Mouse (Mus musculus): ENCODE results near the gene Ccdc84. TPM values are rescaled to one million over a fixed set of nuclear protein-coding genes. Genes with fewer than 3 reads are reported as not detected.

Gene Ccdc84
- total and polyA plus RNA-seq, 3 experiments, result 10.2 to 32.2 (median 23.7) TPM

DNA sequence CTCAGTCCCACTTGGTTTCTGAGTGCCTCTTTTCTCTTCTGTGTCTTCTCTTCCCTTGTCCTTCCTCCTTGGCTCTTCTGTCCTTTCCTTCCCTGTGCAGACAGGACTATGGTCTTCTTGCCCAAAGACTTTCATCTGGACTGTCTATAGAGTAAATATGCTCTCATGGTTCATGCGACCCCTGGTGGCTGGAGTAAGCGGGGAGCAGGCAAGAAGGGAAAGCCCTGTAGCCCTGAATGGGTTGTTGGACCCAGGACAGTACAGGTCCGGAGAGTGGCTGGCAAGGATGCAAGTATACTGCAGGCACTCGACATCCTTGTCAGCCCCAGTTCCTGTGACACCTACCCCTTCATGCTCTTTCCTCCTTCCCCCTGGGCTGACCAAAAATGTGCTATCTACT lies 26.9 kb downstream of the Ccdc84 start:
- ATAC-seq (ENCODE audit: extremely low read depth, insufficient number of reproducible peaks, low FRiP score, poor library complexity, severe bottlenecking) (no peak), DNase-seq (ENCODE audit: low spot score) (peak; percentile 29)
- H3K4me1 ChIP-seq (ENCODE audit: insufficient read depth, low read depth, low read length), result peaks cover 14% of the 10 kb centered on the region
- TF ChIP-seq GATA2 (IDR thresholded peaks at IDR 0.05; ENCODE audit: borderline replicate concordance, low read depth, low read length) (no peak), TAL1 (conservative IDR thresholded peaks at IDR 0.05; ENCODE audit: low read depth, low read length) (no peak), CTCF (IDR thresholded peaks at IDR 0.05; ENCODE audit: low read depth, low read length) (peak; percentile 79)
- H3K36me3 ChIP-seq (replicated peaks), result peaks cover 63% of the 10 kb centered on the region
- no peaks in the 10 kb centered on the region for H3K27me3 ChIP-seq (ENCODE audit: insufficient read depth, low read length)
- H3K4me3 ChIP-seq (ENCODE audit: low read depth, low read length), result no peak overlapping the region
- no peaks in the 10 kb centered on the region for H3K9me3 ChIP-seq (replicated peaks)

DNA sequence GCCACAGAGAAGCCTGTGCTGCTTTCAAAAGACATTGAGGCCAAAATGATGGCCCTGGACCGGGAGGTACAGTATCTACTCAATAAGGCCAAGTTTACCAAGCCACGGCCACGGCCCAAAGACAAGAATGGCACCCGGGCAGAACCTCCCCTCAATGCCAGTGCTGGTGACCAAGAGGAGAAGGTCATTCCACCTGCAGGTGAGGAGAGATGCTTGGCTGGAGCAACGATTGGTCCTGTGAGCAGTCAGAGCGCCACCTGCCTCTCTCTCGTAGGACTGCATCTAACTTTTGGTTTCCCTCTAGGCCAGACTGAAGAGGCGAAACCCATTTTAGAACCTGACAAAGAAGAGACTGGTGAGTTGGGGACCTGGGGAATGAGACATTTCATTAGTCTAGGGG lies 29.1 kb downstream of the Ccdc84 start:
- H3K9me3 ChIP-seq (replicated peaks), result no peaks in the 10 kb centered on the region
- H3K36me3 ChIP-seq (replicated peaks), result peaks cover 85% of the 10 kb centered on the region
- no peak overlapping the region for H3K4me3 ChIP-seq (ENCODE audit: low read depth, low read length)
- peaks cover 8% of the 10 kb centered on the region; the same call in 1 of the 2 replicates for H3K4me1 ChIP-seq (ENCODE audit: insufficient read depth, low read depth, low read length)
- ATAC-seq (ENCODE audit: extremely low read depth, insufficient number of reproducible peaks, low FRiP score, poor library complexity, severe bottlenecking) (no peak), DNase-seq (ENCODE audit: low spot score) (no peak)
- no peaks in the 10 kb centered on the region for H3K27me3 ChIP-seq (ENCODE audit: insufficient read depth, low read length)
- no peak for TF ChIP-seq GATA2 (IDR thresholded peaks at IDR 0.05; ENCODE audit: borderline replicate concordance, low read depth, low read length)
- peak; percentile 69 for TF ChIP-seq CTCF (IDR thresholded peaks at IDR 0.05; ENCODE audit: low read depth, low read length)

DNA sequence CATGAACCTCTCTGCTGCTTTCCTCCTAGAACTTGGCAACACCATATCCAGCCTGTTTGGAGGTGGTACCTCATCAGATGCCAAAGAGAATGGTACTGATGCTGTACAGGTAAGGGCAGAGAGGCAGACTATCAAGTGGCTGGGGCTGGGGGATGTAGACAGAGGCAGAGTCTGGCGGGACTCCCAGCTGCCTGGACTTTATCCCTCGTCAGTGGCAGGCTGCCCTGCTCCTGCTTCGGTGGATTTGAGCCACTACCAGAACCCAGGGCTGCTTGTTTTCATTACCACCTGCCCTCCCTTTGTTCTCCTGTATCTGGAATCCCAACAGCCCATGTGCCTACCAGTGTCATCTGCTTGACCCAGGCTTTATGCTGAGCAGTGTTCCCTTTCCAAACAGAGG lies 31.1 kb downstream of the Ccdc84 start:
- no peak for TF ChIP-seq POLR2AphosphoS5 (IDR thresholded peaks at IDR 0.05; ENCODE audit: insufficient replicate concordance, low read depth, low read length)
- TF ChIP-seq GATA1 (IDR thresholded peaks at IDR 0.05; ENCODE audit: borderline replicate concordance, low read length), result no peak
- TF ChIP-seq GATA2 (IDR thresholded peaks at IDR 0.05; ENCODE audit: borderline replicate concordance, low read depth, low read length), result no peak
- TF ChIP-seq CTCF (IDR thresholded peaks at IDR 0.05; ENCODE audit: low read depth, low read length), result no peak
- no peak for TF ChIP-seq TAL1 (conservative IDR thresholded peaks at IDR 0.05; ENCODE audit: low read depth, low read length)
- H3K27me3 ChIP-seq (ENCODE audit: insufficient read depth, low read length), result no peaks in the 10 kb centered on the region
- no peak overlapping the region for H3K4me3 ChIP-seq (ENCODE audit: low read depth, low read length)
- ATAC-seq (ENCODE audit: extremely low read depth, insufficient number of reproducible peaks, low FRiP score, poor library complexity, severe bottlenecking) (no peak), DNase-seq (ENCODE audit: low spot score) (no peak)
- peaks cover 11% of the 10 kb centered on the region; the same call in 1 of the 2 replicates for H3K4me1 ChIP-seq (ENCODE audit: insufficient read depth, low read depth, low read length)
- no peaks in the 10 kb centered on the region for H3K9me3 ChIP-seq (replicated peaks)
- peaks cover 98% of the 10 kb centered on the region for H3K36me3 ChIP-seq (replicated peaks)

DNA sequence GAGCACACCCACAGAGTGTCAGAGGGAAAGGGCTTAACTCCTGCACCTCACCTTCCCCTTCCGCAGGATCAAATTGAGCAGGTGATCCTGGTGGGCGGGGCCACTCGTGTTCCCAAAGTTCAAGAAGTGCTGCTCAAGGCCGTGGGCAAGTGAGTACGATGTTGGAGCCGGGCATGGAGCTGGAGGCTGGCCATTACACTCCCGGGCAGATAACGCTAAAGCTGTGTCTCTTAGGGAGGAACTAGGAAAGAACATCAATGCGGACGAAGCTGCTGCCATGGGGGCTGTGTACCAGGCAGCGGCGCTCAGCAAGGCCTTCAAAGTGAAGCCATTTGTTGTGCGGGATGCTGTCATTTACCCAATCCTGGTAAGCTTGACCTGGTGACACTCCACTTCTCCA lies 33.8 kb downstream of the Ccdc84 start:
- no peak overlapping the region for H3K4me3 ChIP-seq (ENCODE audit: low read depth, low read length)
- no peak for DNase-seq (ENCODE audit: low spot score)

DNA sequence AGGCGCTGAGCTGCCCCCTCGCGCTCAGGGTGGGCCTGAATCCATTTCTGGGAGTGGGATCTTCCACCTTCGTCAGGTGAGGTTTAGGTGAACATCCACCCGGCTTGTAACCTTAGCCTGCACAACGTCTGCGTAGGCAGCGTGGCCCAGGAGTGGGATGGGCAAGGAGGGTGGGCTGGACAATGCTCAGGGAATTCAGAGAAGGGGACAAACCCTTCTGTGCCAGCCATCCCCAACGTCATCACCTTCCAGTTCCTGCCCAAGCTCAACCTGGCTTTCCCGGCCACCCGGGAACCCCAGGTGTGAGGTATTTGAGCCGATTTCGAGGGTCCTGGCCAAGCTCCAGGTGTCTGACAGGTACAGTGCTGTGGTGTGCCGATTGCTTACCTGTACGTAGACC lies 38.5 kb downstream of the Ccdc84 start:
- ATAC-seq (ENCODE audit: extremely low read depth, insufficient number of reproducible peaks, low FRiP score, poor library complexity, severe bottlenecking), result no peak
- no peak for DNase-seq (ENCODE audit: low spot score)
- Histone ChIP-seq H3K4me1 (ENCODE audit: insufficient read depth, low read depth, low read length) (peaks cover 35% of the 10 kb centered on the region), H3K27me3 (ENCODE audit: insufficient read depth, low read length) (no peaks in the 10 kb centered on the region), H3K4me3 (ENCODE audit: low read depth, low read length) (peak overlapping the region; percentile 82), H3K9me3 (replicated peaks) (no peaks in the 10 kb centered on the region), H3K36me3 (replicated peaks) (peaks cover 58% of the 10 kb centered on the region)
- TF ChIP-seq CTCF (IDR thresholded peaks at IDR 0.05; ENCODE audit: low read depth, low read length) (no peak), GATA2 (IDR thresholded peaks at IDR 0.05; ENCODE audit: borderline replicate concordance, low read depth, low read length) (no peak), POLR2AphosphoS5 (IDR thresholded peaks at IDR 0.05; ENCODE audit: insufficient replicate concordance, low read depth, low read length) (no peak), TAL1 (conservative IDR thresholded peaks at IDR 0.05; ENCODE audit: low read depth, low read length) (no peak)

More for the DNA sequence above, 33.8 kb downstream of the Ccdc84 start:
- TF ChIP-seq POLR2AphosphoS5 (IDR thresholded peaks at IDR 0.05; ENCODE audit: insufficient replicate concordance, low read depth, low read length), result no peak
- no peak for TF ChIP-seq GATA2 (IDR thresholded peaks at IDR 0.05; ENCODE audit: borderline replicate concordance, low read depth, low read length)
- TF ChIP-seq CTCF (IDR thresholded peaks at IDR 0.05; ENCODE audit: low read depth, low read length), result no peak
- TF ChIP-seq TAL1 (conservative IDR thresholded peaks at IDR 0.05; ENCODE audit: low read depth, low read length), result no peak
- no peak for TF ChIP-seq GATA1 (IDR thresholded peaks at IDR 0.05; ENCODE audit: borderline replicate concordance, low read length)
- H3K27me3 ChIP-seq (ENCODE audit: insufficient read depth, low read length), result no peaks in the 10 kb centered on the region
- peaks cover 94% of the 10 kb centered on the region for H3K36me3 ChIP-seq (replicated peaks)
- H3K4me1 ChIP-seq (ENCODE audit: insufficient read depth, low read depth, low read length), result peaks cover 28% of the 10 kb centered on the region
- ATAC-seq (ENCODE audit: extremely low read depth, insufficient number of reproducible peaks, low FRiP score, poor library complexity, severe bottlenecking), result no peak
- H3K9me3 ChIP-seq (replicated peaks), result no peaks in the 10 kb centered on the region

DNA sequence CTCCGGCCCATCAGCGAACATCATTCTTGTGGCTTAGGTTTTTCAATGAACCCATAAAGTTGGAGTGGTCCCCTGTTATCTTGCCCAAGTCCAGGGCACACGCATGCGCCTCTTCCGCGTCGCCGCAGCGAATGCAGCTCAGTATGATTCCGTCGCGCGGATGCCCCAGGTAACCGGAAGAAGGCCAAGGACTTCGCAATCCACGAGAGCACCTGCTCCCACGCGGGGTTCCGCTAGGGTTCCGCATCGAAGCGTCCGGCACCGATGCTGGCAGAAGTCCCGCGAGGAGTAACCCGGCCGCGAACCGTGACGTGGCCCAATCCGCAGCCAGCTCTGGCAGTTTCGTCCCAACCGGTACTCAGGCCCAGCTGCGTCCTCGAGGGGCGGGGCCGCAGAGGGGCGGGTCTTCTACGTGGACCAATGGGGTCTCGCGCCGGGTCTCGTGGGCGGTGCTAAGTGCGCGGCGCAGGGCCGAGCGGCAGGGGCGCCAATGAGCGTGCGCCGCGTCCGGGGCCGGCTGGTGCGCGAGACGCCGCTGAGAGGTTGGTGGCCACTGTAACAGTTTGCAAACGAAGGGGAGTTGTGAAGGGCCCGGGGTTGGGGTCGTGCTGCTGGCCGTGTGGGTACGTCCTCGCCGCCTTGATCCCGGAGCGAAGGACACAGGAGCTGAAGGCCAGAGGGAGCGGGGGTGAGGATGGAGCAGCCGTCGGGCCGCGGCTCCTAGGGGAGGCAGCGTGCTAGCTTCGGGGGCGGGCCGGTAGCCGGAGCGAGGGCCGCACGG lies 39.1 kb downstream of the Ccdc84 start, which contains the start of gene Hyou1:
TSS of gene Hyou1 (plus strand) at position 437 of the 781 bp plus-strand sequence.
- peak within 1 kb of the TSS; percentile 82 for H3K4me3 ChIP-seq (ENCODE audit: low read depth, low read length)
- TF ChIP-seq CTCF (IDR thresholded peaks at IDR 0.05; ENCODE audit: low read depth, low read length) (no peak), GATA1 (IDR thresholded peaks at IDR 0.05; ENCODE audit: borderline replicate concordance, low read length) (no peak), TAL1 (conservative IDR thresholded peaks at IDR 0.05; ENCODE audit: low read depth, low read length) (no peak), POLR2AphosphoS5 (IDR thresholded peaks at IDR 0.05; ENCODE audit: insufficient replicate concordance, low read depth, low read length) (no peak), GATA2 (IDR thresholded peaks at IDR 0.05; ENCODE audit: borderline replicate concordance, low read depth, low read length) (no peak)
- H3K27me3 ChIP-seq (ENCODE audit: insufficient read depth, low read length), result no peaks in the 10 kb centered on the region
- H3K9me3 ChIP-seq (replicated peaks), result no peaks in the 10 kb centered on the region
- ATAC-seq (ENCODE audit: extremely low read depth, insufficient number of reproducible peaks, low FRiP score, poor library complexity, severe bottlenecking) (peak; percentile 94), DNase-seq (ENCODE audit: low spot score) (peak; percentile 96)
- peaks cover 51% of the 10 kb centered on the region for H3K36me3 ChIP-seq (replicated peaks)
- H3K4me1 ChIP-seq (ENCODE audit: insufficient read depth, low read depth, low read length), result peaks cover 35% of the 10 kb centered on the region

Measured in G1E (cell line).